Mouse (Mus musculus) lung, embryonic 14.5 days (tissue): ENCODE measurements around the gene Supt20. TPM values are rescaled to one million over a fixed set of nuclear protein-coding genes. Genes with fewer than 3 reads are reported as not detected.
A peak's percentile ranks its signal among the peaks of the same experiment; 100 is the strongest.

Source experiments
- ATAC-seq: fragments of 200-750 bp; cut with Nextera tagmentation; 2 replicates; pipeline ENCODE4 v1.8.0; 2017; ENCODE audit warnings: mild to moderate bottlenecking, moderate TSS enrichment, moderate library complexity; ENCODE audit not compliant: insufficient read depth
- DNase-seq: peaks from one replicate; pipeline ENCODE4 v3.0.0-alpha.2; 2015
- H3K27ac ChIP-seq: fragments of 300-500 bp; sonication (generic); 2 replicates; pipeline ENCODE4 v1.5.1; 2014; ENCODE audit warnings: low read depth, mild to moderate bottlenecking, moderate library complexity
- H3K27me3 ChIP-seq: fragments of 300-500 bp; sonication (generic); 2 replicates; pipeline ENCODE4 v1.6.1; 2014; ENCODE audit warnings: low read length, control low read depth; ENCODE audit not compliant: insufficient read depth
- H3K36me3 ChIP-seq: fragments of 300-500 bp; sonication (generic); 2 replicates; pipeline ENCODE4 v1.6.1; 2014; ENCODE audit warnings: control low read depth; ENCODE audit not compliant: insufficient read depth
- H3K4me1 ChIP-seq: fragments of 300-500 bp; sonication (generic); 2 replicates; pipeline ENCODE4 v1.6.1; 2014; ENCODE audit warnings: antibody characterized with exemption, control low read depth; ENCODE audit not compliant: insufficient read depth
- H3K4me2 ChIP-seq: fragments of 300-500 bp; sonication (generic); 2 replicates; pipeline ENCODE4 v1.6.1; 2014; ENCODE audit warnings: mild to moderate bottlenecking
- H3K4me3 ChIP-seq: fragments of 300-500 bp; sonication (generic); 2 replicates; pipeline ENCODE4 v1.5.1; 2014; ENCODE audit warnings: low read depth, low read length
- H3K9ac ChIP-seq: fragments of 300-500 bp; sonication (generic); 2 replicates; pipeline ENCODE4 v1.6.1; 2014
- H3K9me3 ChIP-seq: fragments of 300-500 bp; sonication (generic); 2 replicates; pipeline ENCODE4 v1.6.1; 2016; ENCODE audit warnings: low read depth, low read length, control low read depth
- CTCF ChIP-seq: IDR thresholded peaks from 2 replicates; pipeline ENCODE4 v1.5.1; 2016; ENCODE audit warnings: antibody characterized with exemption, low read depth
- whole genome bisulfite sequencing: fragments of 180-500 bp; shearing (Covaris S2); extraction: QIAGEN DNeasy Blood & Tissue Kit; methylation state at CpG from one replicate; pipeline ENCODE4 v1.1.7; 2014; 5-methylcytosine and 5-hydroxymethylcytosine counted together
- polyA plus RNA-seq: library from polyadenylated mRNA; unstranded; fragments of >200 nt; fragmentation: Nextera tagmentation; extraction: Ambion mirVana; gene quantifications from 2 replicates; pipeline ENCODE4 v1.2.1, GENCODE M21; 2014

Supt20 gene
- polyA plus RNA-seq: 103 and 106 TPM in 2 replicates

- Histone ChIP-seq H3K9ac (peak within 1 kb of the TSS; percentile 74), H3K36me3 (peaks cover 31% of the 10 kb centered on the region), H3K9me3 (no peaks in the 10 kb centered on the region), H3K4me2 (peak within 1 kb of the TSS; percentile 78), H3K4me1 (no peaks in the 10 kb centered on the region), H3K27me3 (no peaks in the 10 kb centered on the region), H3K27ac (peak within 1 kb of the TSS; percentile 90), H3K4me3 (peak within 1 kb of the TSS; percentile 74)
- peak; percentile 99 for ATAC-seq
- TF ChIP-seq CTCF: no peak
- DNase-seq: peak; percentile 97
- WGBS: 1% methylated on average over 65 of the region's 65 CpGs
Measured at GRCm38 (mm10) chr3:54692202-54693055, at the start of gene Supt20. Gene Supt20, plus strand, starts transcription at chr3:54692807.

GRCm38 (mm10) chr3:54642851-54643250 is 49.8 kb upstream of the Supt20 start:
- H3K4me3 ChIP-seq: no peak overlapping the region
- H3K36me3 ChIP-seq: no peaks in the 10 kb centered on the region
- no peaks in the 10 kb centered on the region for H3K9me3 ChIP-seq
- WGBS: 50% methylated on average over 1 of the region's 1 CpGs
- H3K27ac ChIP-seq: no peak overlapping the region
- no peaks in the 10 kb centered on the region for H3K27me3 ChIP-seq
- H3K4me2 ChIP-seq: no peak overlapping the region
- peak; percentile 79 for DNase-seq
- no peak overlapping the region for H3K9ac ChIP-seq
- H3K4me1 ChIP-seq: no peaks in the 10 kb centered on the region
- ATAC-seq: no peak
- no peak for TF ChIP-seq CTCF

GRCm38 (mm10) chr3:54647583-54647982 is 45.0 kb upstream of the Supt20 start:
- ATAC-seq (no peak), DNase-seq (no peak)
- Histone ChIP-seq H3K4me3 (no peak overlapping the region), H3K27ac (no peak overlapping the region), H3K27me3 (no peaks in the 10 kb centered on the region), H3K4me1 (no peaks in the 10 kb centered on the region), H3K4me2 (no peak overlapping the region), H3K36me3 (no peaks in the 10 kb centered on the region), H3K9me3 (no peaks in the 10 kb centered on the region), H3K9ac (no peak overlapping the region)
- 46% methylated on average over 2 of the region's 2 CpGs for WGBS
- no peak for TF ChIP-seq CTCF

DNA sequence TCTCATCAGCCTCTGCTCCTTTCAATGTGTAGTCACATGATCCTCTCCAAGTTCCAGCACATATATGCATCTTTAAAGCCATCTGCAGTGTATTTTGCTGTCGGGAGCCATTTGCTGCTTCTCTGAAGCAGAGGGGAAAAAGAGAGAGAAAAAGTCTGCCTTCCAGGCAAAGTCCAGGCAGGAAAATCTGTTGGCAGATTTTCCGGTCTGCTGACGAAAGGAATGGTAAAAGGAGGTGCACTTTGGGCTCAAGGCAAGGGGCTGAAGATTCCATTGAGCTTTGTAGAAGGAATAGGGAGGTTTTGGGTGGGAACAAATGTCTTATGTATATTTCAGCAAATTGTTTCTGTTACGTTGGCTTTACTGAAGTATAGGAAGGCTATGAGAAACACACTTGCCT is 41.0 kb upstream of the Supt20 start:
- ATAC-seq (no peak), DNase-seq (no peak)
- H3K9me3 ChIP-seq: no peaks in the 10 kb centered on the region
- H3K36me3 ChIP-seq: no peaks in the 10 kb centered on the region
- TF ChIP-seq CTCF: no peak
- H3K27ac ChIP-seq: no peak overlapping the region
- no peaks in the 10 kb centered on the region for H3K4me1 ChIP-seq
- H3K27me3 ChIP-seq: no peaks in the 10 kb centered on the region
- no peak overlapping the region for H3K9ac ChIP-seq
- no peak overlapping the region for H3K4me2 ChIP-seq
- no peak overlapping the region for H3K4me3 ChIP-seq
- 68% methylated on average over 4 of the region's 4 CpGs for WGBS

DNA sequence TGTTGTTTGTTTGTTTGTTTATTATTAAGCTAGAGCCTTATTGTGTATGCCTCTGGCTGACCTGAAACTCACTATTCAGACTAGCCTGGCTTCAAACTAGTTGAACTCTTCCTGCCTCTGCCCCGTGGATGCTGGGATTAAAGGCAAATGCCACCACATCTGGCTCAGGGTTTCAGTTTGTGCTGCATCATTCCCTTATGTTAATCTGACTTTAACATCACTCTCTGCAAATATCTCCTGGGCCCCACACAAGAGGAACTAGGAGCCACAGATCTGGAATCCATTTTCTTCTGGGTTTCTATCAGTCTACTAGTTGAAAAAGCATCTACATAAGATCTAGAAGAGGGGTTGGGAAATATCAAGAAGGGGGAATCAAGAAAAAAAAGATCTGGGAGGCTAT is 38.4 kb upstream of the Supt20 start:
- Histone ChIP-seq H3K4me3 (no peak overlapping the region), H3K9me3 (no peaks in the 10 kb centered on the region), H3K9ac (no peak overlapping the region), H3K4me2 (no peak overlapping the region), H3K27ac (no peak overlapping the region), H3K4me1 (no peaks in the 10 kb centered on the region), H3K36me3 (no peaks in the 10 kb centered on the region), H3K27me3 (no peaks in the 10 kb centered on the region)
- ATAC-seq: no peak
- TF ChIP-seq CTCF: no peak
- no peak for DNase-seq
- WGBS: 68% methylated on average over 1 of the region's 1 CpGs

DNA sequence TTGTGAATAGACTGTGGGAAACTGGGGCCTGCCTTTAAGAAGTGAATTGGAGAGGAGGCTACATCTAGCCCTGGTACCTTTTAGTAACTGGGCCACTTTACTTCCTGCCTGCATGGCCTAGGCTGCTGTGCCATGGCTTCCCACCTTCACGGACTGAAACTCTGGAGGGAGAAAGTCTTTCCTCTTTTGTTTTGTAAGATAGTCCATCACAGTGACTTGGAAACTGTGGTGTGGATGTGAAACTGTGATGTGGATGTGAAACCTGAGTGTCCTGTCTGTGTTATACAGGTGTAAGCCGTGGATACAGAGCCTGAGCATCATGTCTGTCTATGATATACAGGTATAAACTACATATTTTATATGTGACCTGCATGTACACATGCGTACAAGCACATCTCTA is 35.5 kb upstream of the Supt20 start:
- Histone ChIP-seq H3K4me3 (no peak overlapping the region), H3K27me3 (no peaks in the 10 kb centered on the region), H3K36me3 (no peaks in the 10 kb centered on the region), H3K9ac (no peak overlapping the region), H3K9me3 (no peaks in the 10 kb centered on the region), H3K4me1 (no peaks in the 10 kb centered on the region), H3K4me2 (no peak overlapping the region), H3K27ac (no peak overlapping the region)
- no peak for DNase-seq
- no peak for ATAC-seq
- 74% methylated on average over 3 of the region's 3 CpGs for WGBS
- TF ChIP-seq CTCF: no peak

DNA sequence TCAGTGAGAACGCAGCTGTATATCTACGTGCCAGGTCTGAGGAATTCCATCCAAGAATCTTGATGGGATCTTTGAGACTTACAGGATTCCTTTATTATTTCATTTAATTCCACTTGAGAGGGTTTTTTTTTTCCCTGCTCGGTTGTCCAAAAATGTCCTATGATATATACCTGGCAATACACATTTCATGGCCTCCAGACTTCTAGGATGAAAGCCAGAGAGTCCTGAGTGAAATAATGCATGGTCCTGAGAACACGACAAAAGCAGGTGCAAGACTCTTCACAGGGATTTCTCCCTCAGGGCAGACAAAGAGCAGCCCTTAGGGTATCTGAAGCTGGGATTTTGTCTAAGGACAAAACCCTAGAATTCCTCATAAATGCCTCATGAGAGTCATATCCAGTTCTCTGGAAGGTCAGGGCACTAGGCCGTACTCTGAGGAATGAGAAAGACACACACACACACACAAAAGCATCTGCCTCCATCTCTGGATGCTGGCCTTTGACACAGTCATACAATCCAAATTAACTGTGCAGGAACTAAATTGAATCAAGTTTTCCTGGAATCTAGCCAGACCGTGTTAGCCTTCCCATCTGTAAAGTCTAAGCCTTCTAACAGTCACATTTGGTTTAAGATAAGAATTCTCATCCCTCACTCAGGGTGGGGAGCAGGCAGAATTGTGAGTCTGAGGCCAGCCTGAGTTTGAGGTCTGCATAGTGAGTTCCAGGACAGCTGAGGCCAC is 34.5 kb upstream of the Supt20 start:
- Histone ChIP-seq H3K4me3 (no peak overlapping the region), H3K9ac (no peak overlapping the region), H3K27ac (0 out of 2 replicates have a peak overlapping the region, but pooled peaks have one; percentile 2), H3K36me3 (no peaks in the 10 kb centered on the region), H3K9me3 (no peaks in the 10 kb centered on the region), H3K27me3 (no peaks in the 10 kb centered on the region), H3K4me1 (no peaks in the 10 kb centered on the region), H3K4me2 (no peak overlapping the region)
- TF ChIP-seq CTCF: no peak
- WGBS: 63% methylated on average over 6 of the region's 6 CpGs
- DNase-seq (peak; percentile 77), ATAC-seq (peak; percentile 49; the same call in 1 of the 2 replicates)
